Mouse (Mus musculus): ENCODE measurements at regions not wholly inside any gene's neighbourhood (a gene's known extent, or its start where the extent isn't known, plus 50 kb on each side); places are given as distances from the start of the nearest gene placed in this dataset.

DNA sequence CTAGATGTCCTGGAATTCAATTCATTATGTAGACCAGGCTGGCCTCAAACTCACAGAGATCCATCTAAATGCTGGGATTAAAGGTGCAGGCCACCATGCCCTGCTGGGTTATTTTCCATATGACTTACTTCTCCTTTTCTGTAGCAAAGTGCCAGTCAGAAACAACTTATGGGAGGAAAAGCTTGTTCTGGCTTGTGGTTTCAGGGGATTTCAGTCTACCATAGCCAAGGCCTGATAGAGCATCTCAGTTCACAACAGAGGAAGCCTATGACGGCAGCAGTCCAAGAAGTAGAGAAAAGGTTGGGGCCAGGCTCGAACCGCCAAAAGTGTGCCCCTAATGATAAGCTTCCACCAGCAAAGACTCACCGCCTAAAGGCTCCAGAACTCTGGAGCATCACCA is 110.5 kb upstream of the Hdac4 start:
- Histone ChIP-seq H3K9ac (ENCODE audit: low read depth, low read length) (no peak overlapping the region), H3K27me3 (ENCODE audit: insufficient read depth, low read length) (no peaks in the 10 kb centered on the region), H3K4me1 (replicated peaks; ENCODE audit: insufficient read depth, low read length) (no peaks in the 10 kb centered on the region), H3K4me2 (ENCODE audit: low read length) (no peak overlapping the region), H3K27ac (no peak overlapping the region), H3K9me3 (replicated peaks; ENCODE audit: low read length) (no peaks in the 10 kb centered on the region), H3K36me3 (ENCODE audit: insufficient read depth, low read length) (no peaks in the 10 kb centered on the region), H3K4me3 (replicated peaks; ENCODE audit: low read depth, low read length) (no peak overlapping the region)
- 94% methylated on average over 4 of the region's 4 CpGs for WGBS
- DNase-seq (ENCODE audit: low spot score) = no peak
- no peak for TF ChIP-seq CTCF (IDR thresholded peaks at IDR 0.05; ENCODE audit: low read depth)
- ATAC-seq (replicated peaks; ENCODE audit: low FRiP score, low read depth) = no peak

DNA sequence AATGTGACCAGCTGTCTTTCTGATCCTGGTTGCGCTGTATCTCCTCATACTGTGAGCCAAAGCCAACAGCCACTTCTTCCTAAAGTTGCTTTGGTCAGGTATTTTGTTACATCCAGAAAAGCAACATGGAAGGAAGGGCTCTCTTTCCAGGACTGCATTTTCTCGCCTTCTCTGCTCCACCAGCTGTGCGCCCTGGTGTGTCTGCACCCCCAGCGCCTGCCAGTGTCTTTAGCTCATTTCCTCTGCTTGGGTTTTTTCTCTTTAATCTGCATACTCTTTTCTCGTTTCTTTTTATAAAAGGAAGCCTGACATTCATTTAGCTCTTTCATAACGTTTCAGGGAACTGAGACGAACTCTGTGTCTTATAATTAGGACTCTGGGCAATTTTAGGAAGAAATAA is 103.5 kb upstream of the Hdac4 start:
- no peak overlapping the region for H3K4me2 ChIP-seq (ENCODE audit: low read length)
- H3K36me3 ChIP-seq (ENCODE audit: insufficient read depth, low read length) = no peaks in the 10 kb centered on the region

DNA sequence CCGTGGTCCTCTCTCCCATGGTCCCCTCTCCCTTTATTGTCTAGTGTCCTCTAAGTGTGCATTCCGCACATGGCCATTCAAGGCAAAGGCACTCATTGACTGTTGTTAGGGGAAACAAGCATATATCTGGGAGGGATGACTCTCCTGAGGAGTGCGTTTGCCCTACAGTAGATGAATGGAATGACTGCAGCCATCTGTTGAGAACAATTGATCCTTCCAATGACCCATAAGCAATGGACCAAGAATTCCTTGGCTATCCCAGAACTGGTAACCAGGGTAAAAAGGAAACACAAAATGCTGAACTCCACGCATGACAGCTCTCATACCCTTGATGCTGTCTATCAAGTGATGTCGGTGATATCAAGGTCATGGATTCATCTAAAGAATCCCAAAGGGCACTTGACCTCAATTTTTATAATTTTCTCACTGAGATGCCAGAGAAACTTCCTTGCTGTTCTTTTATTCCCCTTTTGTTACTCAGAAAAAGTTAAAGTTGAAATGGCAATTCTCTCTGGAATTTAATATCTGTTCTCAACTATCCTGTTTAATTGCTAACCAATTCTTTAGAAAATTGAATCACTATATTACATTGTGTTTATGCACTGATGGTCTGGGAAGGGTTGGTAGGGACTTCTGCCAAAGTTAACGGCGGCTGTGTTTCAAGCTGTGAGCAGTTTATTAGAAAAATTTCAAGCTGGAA is 97.3 kb upstream of the Hdac4 start:
- TF ChIP-seq CTCF (IDR thresholded peaks at IDR 0.05; ENCODE audit: low read depth) = no peak
- Histone ChIP-seq H3K4me2 (ENCODE audit: low read length) (no peak overlapping the region), H3K27ac (no peak overlapping the region), H3K36me3 (ENCODE audit: insufficient read depth, low read length) (no peaks in the 10 kb centered on the region), H3K4me3 (replicated peaks; ENCODE audit: low read depth, low read length) (no peak overlapping the region), H3K9me3 (replicated peaks; ENCODE audit: low read length) (no peaks in the 10 kb centered on the region), H3K4me1 (replicated peaks; ENCODE audit: insufficient read depth, low read length) (no peaks in the 10 kb centered on the region), H3K9ac (ENCODE audit: low read depth, low read length) (no peak overlapping the region), H3K27me3 (ENCODE audit: insufficient read depth, low read length) (no peaks in the 10 kb centered on the region)
- DNase-seq (ENCODE audit: low spot score) = no peak
- ATAC-seq (replicated peaks; ENCODE audit: low FRiP score, low read depth) = no peak
- WGBS = 85% methylated on average over 7 of the region's 7 CpGs

More for the DNA sequence above, 103.5 kb upstream of the Hdac4 start:
- ATAC-seq (replicated peaks; ENCODE audit: low FRiP score, low read depth) (no peak), DNase-seq (ENCODE audit: low spot score) (no peak)
- H3K4me3 ChIP-seq (replicated peaks; ENCODE audit: low read depth, low read length) = no peak overlapping the region
- no peak for TF ChIP-seq CTCF (IDR thresholded peaks at IDR 0.05; ENCODE audit: low read depth)
- 62% methylated on average over 7 of the region's 7 CpGs for WGBS
- H3K27me3 ChIP-seq (ENCODE audit: insufficient read depth, low read length) = no peaks in the 10 kb centered on the region
- no peaks in the 10 kb centered on the region for H3K9me3 ChIP-seq (replicated peaks; ENCODE audit: low read length)
- H3K9ac ChIP-seq (ENCODE audit: low read depth, low read length) = no peak overlapping the region
- H3K27ac ChIP-seq = no peak overlapping the region
- H3K4me1 ChIP-seq (replicated peaks; ENCODE audit: insufficient read depth, low read length) = no peaks in the 10 kb centered on the region

DNA sequence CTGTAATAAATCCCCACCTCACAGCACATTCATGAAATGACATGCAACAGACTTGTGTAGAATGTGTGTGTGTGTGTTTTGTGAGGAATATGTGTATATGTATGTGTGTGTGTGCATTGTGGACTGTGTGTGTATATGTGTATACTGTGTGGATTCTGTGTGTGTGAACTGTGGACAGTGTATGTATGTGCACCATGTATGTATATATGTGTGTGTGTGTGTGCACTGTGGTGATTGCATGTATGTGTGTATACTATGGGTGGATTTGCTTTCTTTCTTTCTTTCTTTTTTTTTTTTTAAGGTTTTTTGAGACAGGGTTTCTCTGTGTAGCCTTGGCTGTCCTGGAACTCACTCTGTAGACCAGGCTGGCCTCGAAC is 91.5 kb upstream of the Hdac4 start:
- WGBS = 86% methylated on average over 1 of the region's 1 CpGs
- no peak overlapping the region for H3K9ac ChIP-seq (ENCODE audit: low read depth, low read length)
- H3K4me3 ChIP-seq (replicated peaks; ENCODE audit: low read depth, low read length) = no peak overlapping the region
- H3K36me3 ChIP-seq (ENCODE audit: insufficient read depth, low read length) = no peaks in the 10 kb centered on the region
- no peaks in the 10 kb centered on the region for H3K27me3 ChIP-seq (ENCODE audit: insufficient read depth, low read length)
- no peak for ATAC-seq (replicated peaks; ENCODE audit: low FRiP score, low read depth)
- H3K4me1 ChIP-seq (replicated peaks; ENCODE audit: insufficient read depth, low read length) = no peaks in the 10 kb centered on the region
- no peak overlapping the region for H3K27ac ChIP-seq
- no peaks in the 10 kb centered on the region for H3K9me3 ChIP-seq (replicated peaks; ENCODE audit: low read length)
- H3K4me2 ChIP-seq (ENCODE audit: low read length) = no peak overlapping the region
- TF ChIP-seq CTCF (IDR thresholded peaks at IDR 0.05; ENCODE audit: low read depth) = no peak
- DNase-seq (ENCODE audit: low spot score) = no peak

DNA sequence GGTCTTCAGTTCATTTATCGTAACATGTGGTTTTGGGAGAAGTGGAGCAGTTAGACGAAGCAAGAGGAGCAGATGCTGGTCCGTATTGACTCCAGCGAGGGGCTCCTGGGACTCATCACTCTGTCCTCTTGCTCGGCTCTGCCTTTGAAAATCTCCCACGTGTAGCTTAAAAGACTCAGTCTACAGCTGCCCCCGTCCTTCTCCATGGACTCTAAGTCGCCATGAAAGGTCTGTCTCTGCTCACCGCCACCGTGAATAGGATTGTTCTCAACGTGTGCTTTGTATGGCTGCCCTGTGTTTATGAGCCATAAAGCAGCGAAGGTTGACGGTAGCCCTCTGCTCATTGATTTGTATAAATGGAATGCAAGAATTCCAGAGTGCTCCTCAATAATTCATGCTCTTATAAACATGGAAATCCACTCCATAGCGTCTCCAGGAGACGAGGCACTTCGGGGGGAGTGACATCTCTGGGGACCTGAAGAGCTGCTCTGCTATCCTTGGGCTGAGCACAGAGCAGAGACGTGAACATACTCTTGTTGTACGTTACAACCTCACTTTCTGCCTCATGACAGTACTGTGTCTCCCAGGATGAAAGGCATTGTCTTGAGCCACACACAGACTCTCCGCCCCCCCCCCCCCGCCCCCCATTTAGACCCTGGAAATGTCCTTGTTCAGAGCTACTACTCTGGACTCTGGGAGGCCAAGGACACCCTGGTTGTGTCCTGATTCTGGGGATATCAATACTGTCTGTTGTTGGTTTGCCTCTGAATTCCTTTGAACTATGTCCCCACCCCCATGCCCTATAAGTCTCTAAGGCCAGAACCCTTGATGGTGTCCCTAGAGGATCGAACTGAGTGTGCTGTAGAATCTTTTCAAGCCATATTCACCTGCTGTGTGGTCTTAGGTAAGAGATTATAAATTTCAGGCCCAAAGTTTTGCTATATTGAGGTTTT is 90.8 kb upstream of the Hdac4 start:
- TF ChIP-seq CTCF (IDR thresholded peaks at IDR 0.05; ENCODE audit: low read depth) = no peak
- Histone ChIP-seq H3K4me2 (ENCODE audit: low read length) (peak overlapping the region; percentile 16), H3K27ac (no peak overlapping the region), H3K9ac (ENCODE audit: low read depth, low read length) (no peak overlapping the region), H3K9me3 (replicated peaks; ENCODE audit: low read length) (no peaks in the 10 kb centered on the region), H3K27me3 (ENCODE audit: insufficient read depth, low read length) (no peaks in the 10 kb centered on the region), H3K4me3 (replicated peaks; ENCODE audit: low read depth, low read length) (no peak overlapping the region), H3K36me3 (ENCODE audit: insufficient read depth, low read length) (no peaks in the 10 kb centered on the region), H3K4me1 (replicated peaks; ENCODE audit: insufficient read depth, low read length) (no peaks in the 10 kb centered on the region)
- ATAC-seq (replicated peaks; ENCODE audit: low FRiP score, low read depth) (no peak), DNase-seq (ENCODE audit: low spot score) (no peak)
- WGBS = 29% methylated on average over 21 of the region's 21 CpGs

DNA sequence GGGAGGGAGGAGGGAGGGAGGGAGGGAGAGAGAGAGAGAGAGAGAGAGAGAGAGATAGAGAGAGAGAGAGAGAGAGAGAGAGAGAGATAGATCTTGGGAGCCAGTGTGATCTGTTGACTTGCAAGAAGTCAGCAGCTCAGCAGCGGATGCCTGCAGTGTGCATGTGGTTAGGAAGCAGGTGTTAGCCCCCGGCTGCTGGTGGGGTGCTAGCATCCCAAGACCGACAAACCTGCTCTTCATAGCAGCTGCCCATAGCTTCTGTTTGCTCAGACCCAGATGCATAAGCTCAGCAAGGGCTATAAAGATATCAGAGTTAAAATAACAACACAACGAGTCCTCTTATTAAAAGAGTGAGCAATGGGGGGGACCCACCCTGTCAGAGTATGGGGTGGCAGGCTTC is 88.7 kb upstream of the Hdac4 start:
- Histone ChIP-seq H3K36me3 (ENCODE audit: insufficient read depth, low read length) (no peaks in the 10 kb centered on the region), H3K27me3 (ENCODE audit: insufficient read depth, low read length) (no peaks in the 10 kb centered on the region), H3K9me3 (replicated peaks; ENCODE audit: low read length) (no peaks in the 10 kb centered on the region), H3K4me3 (replicated peaks; ENCODE audit: low read depth, low read length) (no peak overlapping the region), H3K4me1 (replicated peaks; ENCODE audit: insufficient read depth, low read length) (no peaks in the 10 kb centered on the region), H3K27ac (no peak overlapping the region), H3K4me2 (ENCODE audit: low read length) (no peak overlapping the region), H3K9ac (ENCODE audit: low read depth, low read length) (no peak overlapping the region)
- TF ChIP-seq CTCF (IDR thresholded peaks at IDR 0.05; ENCODE audit: low read depth) = no peak
- 49% methylated on average over 4 of the region's 4 CpGs for WGBS
- DNase-seq (ENCODE audit: low spot score) (no peak), ATAC-seq (replicated peaks; ENCODE audit: low FRiP score, low read depth) (no peak)

Measured in kidney, postnatal 0 days (tissue).